Mouse (Mus musculus): ENCODE data around the gene Sall1.

The Sall1 gene

DNA sequence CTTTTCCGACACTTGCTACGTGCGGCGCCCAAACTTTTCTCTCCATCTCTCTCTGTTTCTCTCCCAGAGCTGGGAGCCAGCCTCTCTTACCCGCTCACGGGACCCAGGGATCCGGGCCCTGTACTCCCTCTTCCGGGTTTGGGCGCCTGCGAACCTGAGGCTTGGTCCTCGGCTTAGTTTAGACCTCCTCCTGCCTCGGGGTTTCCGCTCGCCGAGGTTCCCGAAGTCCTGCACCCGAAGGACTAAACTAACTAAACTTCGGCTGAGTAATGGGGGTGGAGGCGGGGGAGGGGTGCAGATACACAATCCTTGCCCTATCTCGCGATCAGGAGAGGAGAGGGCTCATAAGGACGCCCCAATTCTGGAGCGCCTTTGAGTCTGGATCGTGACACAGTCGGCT lies at the start of gene Sall1:
Sall1 (minus strand) TSS at position 223 of the 400 bp plus-strand sequence.
- no peak for DNase-seq (ENCODE audit: low read depth)

DNA sequence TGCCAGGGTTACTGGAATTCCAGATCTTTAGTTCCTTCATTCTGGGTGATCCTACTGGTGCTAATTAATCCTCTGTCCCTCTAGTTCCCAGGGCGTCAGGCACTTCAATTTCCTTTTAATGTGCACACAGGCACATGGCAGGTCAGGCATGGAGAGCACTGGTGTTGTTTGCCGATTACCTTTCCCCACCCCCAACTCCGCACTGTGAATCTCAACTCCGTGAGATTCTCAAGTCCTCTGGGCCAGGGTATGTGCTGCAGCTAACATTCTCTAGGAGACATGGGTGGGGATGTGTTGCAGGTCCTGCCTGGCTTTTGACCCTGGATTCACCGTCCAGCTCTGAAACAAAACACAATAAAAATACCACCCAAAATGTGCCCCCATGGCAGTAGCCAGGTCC lies 46.0 kb upstream of the Sall1 start:
- no peak for DNase-seq (ENCODE audit: low read depth)

DNA sequence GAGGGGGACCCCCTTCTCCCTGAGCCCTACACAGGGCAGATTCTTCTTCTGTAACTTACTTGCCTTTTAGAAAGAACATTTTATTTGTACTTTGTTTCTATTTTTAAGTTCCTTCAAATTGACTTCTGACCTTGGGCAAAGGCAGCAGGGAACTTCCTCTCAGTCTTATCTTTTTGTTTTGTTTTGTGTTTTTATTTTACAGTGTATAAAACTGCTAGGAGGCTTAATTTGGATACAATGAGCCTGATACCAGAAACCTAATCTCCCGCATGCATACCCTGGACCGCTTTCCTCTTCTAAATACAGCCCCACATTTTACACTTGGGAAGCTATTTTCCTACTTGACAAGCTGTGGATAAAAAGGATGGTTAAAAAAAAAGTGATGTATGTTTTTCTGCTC lies 35.2 kb upstream of the Sall1 start:
- no peak for DNase-seq (ENCODE audit: low read depth)

DNA sequence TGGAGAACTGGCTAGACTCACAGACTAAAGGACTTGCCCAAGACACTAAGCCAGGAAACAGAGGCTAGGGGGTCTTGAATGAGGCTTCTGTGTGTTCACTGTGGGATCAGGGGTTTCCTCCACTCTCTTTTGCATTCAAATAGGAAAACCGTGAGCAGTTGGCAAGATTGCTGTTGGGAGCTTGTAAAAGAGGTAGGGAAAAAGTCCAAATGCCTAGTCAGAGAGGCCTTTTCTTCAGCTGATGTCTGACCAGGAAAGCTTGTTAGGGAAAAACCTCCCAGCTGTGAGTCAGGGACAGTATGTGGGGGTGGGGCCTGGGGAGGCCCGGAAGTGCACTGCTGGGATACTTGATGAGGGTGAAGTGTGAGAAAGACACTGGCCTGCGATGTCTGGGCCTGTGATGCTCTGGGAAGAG lies 29.0 kb upstream of the Sall1 start:
- DNase-seq (ENCODE audit: low read depth), result no peak

DNA sequence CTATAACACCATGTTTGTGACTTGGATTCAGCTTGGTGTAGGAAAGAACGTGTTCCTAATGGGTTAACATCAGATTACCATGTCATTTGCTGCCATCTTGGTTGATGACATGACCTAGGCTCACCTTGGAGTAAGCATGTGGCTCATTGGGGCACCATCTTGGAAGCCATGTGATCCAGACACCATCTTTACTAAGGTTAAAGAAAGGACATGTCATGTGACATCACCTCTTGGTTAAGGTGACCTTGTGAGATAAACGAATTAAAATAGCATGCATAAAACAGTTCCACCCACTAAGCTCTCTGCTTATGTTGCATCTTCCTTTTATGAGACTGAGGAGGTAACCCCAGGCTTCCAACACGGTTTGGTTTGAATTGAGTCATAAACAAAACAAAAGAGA lies 23.5 kb upstream of the Sall1 start:
- no peak for DNase-seq (ENCODE audit: low read depth)

DNA sequence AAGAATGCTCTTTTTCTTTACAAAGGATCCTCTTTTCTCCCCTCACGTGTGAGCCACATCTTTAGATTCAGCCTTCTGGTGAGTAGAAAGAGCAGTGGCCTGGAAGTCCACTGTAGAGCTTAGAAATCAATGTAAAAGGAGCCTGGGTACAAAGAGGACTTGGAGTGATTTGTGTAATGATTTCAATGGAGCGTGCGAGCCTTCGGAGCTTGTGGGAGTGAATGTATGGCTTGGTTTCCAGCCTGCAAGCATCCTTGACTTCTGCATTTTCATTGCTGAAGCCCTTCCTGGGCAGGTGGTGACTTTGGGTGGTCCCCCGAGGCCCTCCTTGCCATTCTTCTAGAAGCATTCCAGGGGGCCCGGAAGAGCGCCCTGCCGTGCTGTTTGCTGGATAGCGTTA lies 20.1 kb upstream of the Sall1 start:
- no peak for DNase-seq (ENCODE audit: low read depth)

DNA sequence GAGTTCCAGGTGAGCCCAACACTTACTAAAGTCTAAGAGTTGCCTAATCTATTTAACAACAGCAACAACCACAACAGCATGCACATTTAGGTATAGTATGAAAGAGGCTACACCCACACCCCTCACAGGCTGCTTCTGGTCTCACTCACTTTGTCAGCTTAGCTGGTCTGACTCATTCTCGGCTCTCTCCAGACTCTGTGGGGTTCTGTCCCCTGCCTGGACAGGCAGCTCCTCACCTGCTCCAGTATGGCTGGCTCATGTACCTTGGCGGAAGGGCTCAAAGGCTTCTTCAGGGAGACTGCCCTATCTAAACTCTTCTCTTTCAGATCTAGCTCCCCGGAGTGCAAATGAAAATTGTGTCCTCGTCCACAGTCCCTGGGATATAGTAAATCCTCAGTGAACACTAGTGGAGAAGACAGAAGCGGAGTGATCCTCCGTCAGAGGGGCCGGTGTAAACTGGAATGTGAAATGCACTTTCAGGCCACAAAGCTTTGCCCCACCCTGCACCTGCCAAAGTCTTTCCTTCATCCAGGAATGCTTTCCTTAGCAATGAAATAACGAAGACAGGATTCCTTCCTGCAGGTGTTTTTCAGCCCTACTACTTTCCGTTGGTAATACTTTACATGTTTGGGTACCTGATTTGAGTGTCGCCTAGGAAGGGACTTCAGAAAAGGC lies 19.5 kb upstream of the Sall1 start:
- DNase-seq (ENCODE audit: low read depth), result no peak

DNA sequence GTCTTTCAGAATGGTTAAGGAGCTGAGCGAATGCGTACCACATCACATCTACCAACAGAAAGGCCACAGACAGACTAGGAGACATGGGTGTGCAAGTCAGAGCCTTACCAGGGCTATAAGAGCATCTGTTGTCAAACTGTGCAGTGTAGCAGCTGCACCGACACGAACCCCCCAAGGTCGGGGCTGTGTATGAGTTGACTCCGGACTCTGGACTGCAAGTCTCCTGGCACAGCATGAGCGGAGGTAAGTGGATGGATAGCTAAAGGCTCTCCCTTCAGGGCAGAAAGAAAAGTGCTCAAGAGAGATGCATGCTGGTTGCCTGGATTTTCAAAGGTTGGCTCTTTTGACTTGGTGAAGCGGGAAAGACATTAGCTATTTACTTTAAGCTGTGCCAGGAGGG lies 16.8 kb upstream of the Sall1 start:
- DNase-seq (ENCODE audit: low read depth), result no peak

DNA sequence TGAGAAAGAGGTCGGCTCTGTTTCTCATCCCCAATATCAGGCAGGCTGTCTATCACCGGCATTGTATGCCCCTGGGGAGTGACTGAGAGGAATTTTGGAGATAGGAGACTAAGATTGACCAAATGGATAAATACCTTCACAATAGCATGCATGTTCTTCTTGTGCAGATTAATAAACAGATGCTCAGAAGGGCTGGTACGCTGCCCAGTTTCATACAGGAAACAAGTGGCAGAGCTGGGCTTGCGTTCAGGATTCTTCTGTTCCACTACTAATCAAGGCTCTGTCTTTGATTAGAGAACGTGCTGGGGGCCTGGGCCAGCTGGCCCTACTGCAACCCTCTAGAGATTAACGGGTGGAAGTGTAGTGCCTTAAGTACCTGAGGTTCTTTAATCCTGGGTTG lies 15.5 kb upstream of the Sall1 start:
- no peak for DNase-seq (ENCODE audit: low read depth)

DNA sequence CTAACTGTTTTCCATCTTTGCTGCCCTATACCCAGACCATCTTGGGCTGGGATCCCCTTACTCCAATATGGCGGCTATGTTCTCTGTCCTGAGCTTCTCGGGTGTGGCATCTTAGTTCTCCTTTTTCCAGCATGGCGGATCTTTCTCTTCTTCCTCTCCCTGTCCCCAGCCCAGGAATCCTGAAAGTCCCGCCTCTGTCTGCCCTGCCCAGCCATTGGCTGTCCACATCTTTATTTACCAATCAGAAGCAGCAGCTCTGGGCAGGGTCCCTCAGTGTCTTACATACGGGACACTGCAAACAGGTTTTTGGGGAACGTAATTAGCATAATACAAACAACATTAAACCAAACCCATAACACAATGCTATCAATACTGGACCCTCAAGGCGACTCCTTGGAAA lies 8.9 kb upstream of the Sall1 start:
- DNase-seq (ENCODE audit: low read depth), result no peak

DNA sequence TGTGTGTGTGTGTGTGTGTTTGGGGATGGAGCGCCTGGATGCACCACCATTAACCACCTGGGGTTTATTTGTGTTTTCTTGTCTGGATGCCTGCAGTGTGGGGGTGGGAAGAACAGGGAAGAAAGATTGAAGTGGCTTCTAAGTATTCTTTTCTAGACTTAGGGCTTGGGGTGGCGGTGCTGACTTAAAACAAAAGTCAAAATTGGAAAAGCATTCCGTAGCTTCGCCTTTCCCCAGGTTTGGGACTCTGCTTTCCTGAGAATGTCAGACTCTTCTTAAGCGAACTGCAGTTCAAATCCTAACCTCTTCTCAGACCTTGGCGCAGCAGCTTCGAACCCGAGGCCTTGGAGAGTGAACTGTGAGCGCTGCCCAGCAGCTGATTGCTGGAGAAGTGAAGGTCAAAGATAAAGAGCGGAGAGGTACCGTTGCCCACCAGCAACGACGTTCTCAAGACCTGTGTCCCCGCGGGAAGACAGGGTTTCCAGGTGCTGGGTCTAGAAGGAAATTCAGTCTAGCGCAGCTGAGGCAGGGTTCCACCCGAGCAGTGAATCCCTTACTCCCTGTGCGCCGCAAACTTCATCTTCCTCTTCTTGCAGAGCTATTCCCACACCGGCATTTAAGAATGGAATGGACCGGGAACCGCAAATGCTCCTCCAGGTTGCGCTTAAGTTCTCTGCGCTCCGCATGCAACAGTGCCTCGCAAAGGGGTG lies 2.8 kb upstream of the Sall1 start:
- no peak for DNase-seq (ENCODE audit: low read depth)

DNA sequence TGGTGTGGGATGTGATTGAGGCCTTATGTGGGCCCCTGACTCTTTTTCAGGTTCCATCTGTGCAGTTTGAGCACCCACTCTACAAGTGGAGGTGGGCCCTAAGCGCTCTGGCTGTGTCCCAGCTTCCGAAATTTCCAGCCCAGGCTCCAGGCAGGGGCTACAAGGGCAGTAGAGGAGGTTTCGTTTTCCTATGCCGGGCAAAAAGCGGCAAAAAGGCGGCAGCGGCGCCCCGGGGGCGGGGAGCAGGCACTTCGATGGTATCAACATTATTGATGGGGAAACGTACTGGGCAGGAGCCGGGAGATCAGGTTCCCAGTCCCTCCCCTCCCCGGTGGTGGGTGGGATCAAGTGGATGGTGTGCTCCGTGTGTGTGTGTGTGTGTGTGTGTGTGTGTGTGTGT lies 2.3 kb upstream of the Sall1 start:
- DNase-seq (ENCODE audit: low read depth), result no peak

DNA sequence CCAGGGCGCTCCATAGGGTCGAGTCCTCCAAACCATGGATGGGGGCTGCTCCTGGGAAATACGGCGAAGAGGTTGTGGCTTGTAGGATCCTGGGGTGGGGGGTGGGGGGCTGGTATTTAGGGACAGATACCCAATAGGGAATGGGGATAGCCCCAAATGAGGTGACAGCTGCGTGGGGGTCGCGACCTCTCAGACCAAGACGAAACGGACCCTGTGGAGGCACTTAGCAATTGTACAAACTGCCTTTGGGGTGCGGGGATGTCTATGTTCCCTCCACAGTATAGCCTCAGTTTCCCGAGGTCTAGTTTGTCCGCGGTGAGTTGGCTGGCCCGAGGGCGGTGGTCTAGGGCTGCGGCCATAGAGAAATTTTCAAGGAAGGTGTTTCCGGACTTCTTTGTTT lies 1.8 kb upstream of the Sall1 start:
- no peak for DNase-seq (ENCODE audit: low read depth)

DNA sequence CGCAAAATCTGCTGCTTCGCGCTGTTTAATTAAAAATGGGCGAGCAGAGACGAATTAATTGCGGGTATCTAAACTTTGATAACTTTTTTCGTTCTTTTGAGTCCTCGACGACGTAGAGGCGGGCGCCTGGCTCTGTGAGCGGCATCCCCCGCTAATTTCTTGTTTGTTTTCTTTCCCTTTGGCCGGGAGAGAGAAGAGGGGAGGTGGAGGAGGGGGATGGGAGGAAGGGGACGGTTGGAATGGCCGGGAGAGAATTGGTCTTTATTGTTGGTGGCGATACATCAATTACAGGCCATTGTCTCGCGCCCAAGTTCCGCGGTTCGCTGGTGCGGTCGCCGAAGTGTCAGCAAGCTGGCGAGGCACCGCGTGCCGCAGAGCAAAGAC lies 1.2 kb upstream of the Sall1 start:
- no peak for DNase-seq (ENCODE audit: low read depth)

DNA sequence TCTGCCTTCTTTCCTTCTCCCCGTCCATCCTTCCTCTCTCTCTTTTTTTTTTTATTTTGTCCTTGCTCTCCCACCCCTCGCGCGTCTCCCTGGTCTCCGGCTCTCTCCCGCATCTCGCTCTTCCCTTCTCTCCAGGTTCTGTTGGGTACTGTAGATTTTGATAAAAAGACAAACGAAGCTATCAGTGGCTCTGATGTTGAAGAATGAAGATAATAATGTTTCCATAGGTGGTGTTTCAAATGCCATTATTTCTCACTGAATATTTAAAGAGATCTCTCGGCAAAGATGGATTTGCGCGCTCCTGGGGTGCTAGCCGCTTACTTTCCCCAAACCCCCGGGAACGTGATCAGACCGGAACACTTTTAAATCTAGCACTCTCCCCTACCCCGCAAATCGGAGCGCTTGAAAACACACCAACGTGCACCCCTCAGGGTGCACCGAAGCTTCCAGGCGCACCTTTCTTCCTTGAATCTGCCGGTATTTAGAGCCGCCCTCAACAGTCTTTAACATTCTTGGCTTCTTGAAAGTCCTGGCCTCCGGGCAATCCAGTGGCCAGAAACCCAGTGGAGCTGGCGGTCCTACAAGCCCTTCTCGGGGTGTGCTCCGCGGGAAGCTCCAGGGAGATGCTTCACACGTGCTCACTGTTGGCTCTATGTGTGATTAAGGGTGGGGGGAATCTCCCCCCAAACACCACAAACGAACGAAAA lies 702 bp upstream of the Sall1 start:
- no peak for DNase-seq (ENCODE audit: low read depth)

DNA sequence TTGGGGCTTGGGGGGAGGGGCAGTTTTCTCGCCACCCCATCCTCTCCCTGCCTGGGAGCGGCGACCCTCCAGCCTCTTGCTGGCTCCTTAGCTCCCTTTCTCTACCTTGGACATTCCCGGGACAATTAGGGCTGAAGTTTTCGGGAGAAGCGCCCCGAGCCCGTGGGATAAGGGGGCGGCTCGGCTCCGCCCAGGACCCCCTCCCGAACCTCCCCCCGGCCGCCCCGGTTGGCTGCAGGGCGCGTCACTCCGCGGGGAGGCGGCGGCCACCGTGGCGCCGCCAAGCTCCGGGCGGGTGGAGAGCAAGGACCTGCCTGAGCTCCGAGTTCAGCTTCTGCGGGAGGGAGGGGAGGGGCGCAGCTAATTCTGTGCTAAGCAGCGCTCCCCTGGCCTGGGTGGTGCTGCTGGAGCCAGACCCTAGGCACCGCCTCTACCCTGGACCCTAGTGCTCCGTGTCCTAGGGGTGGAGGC lies 556 bp downstream of the Sall1 start:
- no peak for DNase-seq (ENCODE audit: low read depth)

DNA sequence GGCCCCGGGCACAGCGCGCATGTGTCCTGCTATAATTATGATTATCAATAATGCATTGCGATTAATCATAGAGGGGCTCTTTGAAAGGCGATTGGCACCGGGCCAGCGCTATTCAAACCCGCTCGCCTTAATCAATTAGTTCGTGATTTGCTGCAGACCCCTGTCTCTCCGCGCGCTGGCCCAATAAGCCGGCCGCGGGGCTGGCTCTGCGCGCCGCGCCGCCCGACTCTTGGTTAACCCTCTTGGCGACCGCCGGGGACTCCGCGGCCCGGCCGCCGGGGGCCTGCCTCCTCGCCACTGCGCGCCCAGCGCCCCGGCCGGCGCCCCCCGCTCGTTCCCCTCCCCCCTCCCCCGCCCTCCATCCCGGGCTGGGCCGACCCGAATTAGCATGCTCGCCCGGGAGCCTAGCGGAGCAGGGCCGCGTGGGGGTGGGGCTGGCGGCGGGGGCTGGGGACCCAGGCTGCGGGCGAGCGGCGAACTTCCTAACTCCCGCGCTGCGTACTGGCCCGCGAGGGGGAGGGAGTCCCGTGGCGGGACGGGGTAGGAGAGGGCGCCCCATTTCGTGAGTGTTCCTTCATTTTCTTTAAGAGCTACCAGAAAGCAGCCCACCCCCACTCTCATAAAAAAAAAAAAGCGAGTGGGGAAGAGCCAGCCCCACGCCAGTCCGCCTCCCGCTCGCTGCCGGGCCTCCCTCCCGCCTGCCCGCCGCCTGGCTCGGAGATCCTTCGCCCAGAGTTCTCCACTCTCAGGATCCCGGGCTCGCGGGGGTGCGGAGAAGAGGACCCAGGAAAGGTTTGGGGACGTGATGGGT lies 1.2 kb downstream of the Sall1 start:
- DNase-seq (ENCODE audit: low read depth), result no peak

DNA sequence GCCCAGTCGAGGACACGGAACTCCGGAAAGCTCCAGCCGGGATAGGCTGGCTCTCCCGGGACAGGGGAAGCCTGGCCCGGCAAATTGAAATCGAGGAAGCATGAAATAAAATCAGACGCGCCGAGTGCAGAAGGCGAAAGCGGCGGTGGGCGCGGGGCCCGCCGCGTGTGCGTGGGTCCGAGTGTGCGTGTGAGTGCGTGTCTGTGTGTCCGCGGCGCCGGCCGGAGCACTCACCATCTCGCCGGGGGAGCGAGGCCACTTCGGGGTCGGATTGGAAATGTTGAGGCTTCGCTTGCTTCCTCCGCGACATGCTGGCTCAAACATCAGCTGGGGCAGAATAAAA lies 1.9 kb downstream of the Sall1 start:
- no peak for DNase-seq (ENCODE audit: low read depth)

DNA sequence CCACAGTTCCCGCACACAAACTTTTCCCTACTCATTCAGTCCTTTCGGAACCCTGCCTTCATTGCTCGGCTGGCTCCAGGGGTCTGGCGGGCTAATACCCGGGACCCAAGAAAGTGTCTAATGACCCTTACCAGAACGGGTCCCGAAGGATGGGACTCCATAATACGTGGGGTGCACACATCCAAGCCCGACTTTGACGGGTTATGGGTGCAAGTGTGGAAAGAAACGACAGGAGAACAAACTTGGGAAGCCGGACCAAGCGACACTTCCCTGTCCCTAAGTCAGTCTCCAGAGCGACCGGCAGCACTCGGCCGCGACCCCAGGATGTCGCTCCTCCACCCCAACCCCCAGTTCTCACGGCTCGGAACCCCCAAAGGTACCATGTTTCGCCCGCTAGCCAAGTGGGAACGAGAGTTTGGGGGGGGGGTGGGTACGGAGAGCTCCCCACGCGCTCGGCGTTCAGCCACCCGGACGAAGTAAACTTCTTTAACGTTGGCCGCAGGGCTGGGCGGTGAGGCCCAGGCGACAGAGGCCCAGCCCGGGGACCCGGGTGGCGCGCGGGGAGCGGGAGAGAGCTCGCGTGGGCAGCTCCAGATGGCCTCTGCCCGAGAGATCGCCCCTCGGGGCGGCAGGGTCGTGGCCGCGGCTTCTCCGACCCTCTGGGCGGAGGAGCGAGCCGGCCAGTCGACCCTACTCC lies 2.4 kb downstream of the Sall1 start:
- no peak for DNase-seq (ENCODE audit: low read depth)

DNA sequence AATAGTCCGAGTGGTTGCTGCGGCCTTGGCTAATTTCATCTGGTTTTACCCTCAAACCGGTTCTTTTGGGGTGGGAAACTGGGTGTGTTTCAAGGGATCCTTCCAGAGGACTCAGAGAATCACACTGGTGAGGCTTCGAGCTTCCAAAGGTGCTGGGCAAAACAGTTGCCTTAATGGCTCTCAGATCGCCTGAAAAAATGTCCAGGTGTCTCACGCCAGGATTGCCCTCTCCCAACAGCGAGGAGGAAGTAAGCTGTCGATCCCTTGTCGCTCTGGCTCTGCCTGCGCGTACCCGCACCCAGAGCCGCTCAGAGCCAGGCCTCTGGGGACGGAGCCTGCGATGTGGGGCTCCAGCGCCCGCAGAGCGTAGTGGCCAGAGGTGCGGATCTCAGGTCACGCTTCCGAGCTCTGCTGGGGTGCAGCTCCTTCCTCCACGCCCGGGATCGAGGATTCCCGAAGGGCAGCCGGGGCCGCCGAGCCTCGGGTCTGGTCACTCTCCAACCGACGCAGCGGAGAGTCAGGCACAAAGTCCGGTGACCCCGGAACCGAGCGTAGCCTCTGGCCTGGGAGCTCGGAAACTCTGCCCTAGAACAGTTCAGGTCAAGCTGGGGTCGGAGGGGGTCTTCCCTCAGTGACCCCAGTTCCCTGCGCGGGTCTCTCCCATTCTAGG lies 3.1 kb downstream of the Sall1 start:
- DNase-seq (ENCODE audit: low read depth), result no peak

DNA sequence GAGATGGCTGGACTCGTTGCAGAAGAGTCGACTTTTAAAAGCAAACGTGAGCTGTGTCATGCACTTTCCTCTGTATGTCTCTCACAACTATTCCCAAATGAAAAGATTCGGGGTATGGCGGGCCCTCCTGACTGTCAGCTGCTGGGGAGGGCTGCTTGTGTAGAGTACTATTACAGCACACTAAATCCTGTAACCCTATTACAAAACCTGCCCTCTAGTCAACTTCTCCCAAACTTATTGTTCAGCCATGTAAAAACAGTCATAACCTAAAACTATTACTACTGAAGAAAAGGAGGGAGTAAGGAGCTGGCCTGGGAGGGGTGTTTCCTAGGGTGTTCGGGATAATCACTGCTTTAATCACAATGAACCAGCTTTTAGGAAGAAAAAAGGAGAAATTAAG lies 4.1 kb downstream of the Sall1 start:
- no peak for DNase-seq (ENCODE audit: low read depth)

Measured in induced T-regulatory cell, adult 2 months (primary cell).